Mouse (Mus musculus): ENCODE measurements around the gene Kif5a. TPM values are rescaled to one million over a fixed set of nuclear protein-coding genes. Genes with fewer than 3 reads are reported as not detected.
A peak's percentile ranks its signal among the peaks of the same experiment; 100 is the strongest.

The Kif5a gene
- polyA plus RNA-seq, 1 experiment from 2014 or later = 3.7 TPM

DNA sequence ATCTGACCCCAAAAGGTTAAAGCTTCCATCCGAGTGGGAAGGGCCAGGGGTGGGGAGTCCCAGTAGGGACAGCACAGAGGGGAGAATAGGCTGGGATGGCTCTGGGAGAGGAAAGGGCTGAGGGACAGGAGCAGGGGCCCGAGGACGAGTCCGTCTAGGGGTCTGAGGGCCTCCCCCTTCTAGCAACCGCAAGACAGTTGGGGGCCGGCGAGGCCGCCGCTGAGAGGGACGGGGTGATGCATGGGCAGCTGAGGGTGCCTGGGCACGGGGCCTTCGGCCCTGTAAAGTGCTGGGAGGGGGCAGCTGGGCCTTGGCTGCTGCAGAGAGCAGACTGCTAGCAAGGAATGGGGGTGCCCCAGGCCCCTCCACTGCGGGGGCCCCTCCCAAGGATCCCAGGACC lies 22.5 kb upstream of the Kif5a start:
- Histone ChIP-seq H3K4me3 (ENCODE audit: low read depth, low read length) (no peak overlapping the region), H3K36me3 (ENCODE audit: control insufficient read depth, insufficient read depth) (peaks cover 59% of the 10 kb centered on the region), H3K27me3 (replicated peaks; ENCODE audit: control insufficient read depth, insufficient read depth, low read length) (no peaks in the 10 kb centered on the region), H3K4me1 (replicated peaks; ENCODE audit: control insufficient read depth, insufficient read depth, low read length) (0 out of 2 replicates have a peak, but pooled peaks cover 9% of the 10 kb centered on the region), H3K9ac (ENCODE audit: low read depth, low read length) (no peak overlapping the region), H3K4me2 (replicated peaks; ENCODE audit: low read depth) (no peak overlapping the region), H3K27ac (ENCODE audit: low read depth, low read length) (no peak overlapping the region), H3K9me3 (ENCODE audit: control insufficient read depth) (no peaks in the 10 kb centered on the region)
- TF ChIP-seq CTCF (IDR thresholded peaks at IDR 0.05; ENCODE audit: low read depth) = no peak
- 78% methylated on average over 13 of the region's 13 CpGs for WGBS
- ATAC-seq = no peak

- H3K27ac ChIP-seq (ENCODE audit: low read depth, low read length) = no peak overlapping the region
- no peak overlapping the region for H3K9ac ChIP-seq (ENCODE audit: low read depth, low read length)
- TF ChIP-seq CTCF (IDR thresholded peaks at IDR 0.05; ENCODE audit: low read depth) = no peak
- no peaks in the 10 kb centered on the region for H3K9me3 ChIP-seq (ENCODE audit: control insufficient read depth)
- no peak overlapping the region for H3K4me2 ChIP-seq (replicated peaks; ENCODE audit: low read depth)
- peaks cover 66% of the 10 kb centered on the region for H3K36me3 ChIP-seq (ENCODE audit: control insufficient read depth, insufficient read depth)
- no peak for ATAC-seq
- H3K4me1 ChIP-seq (replicated peaks; ENCODE audit: control insufficient read depth, insufficient read depth, low read length) = 0 out of 2 replicates have a peak, but pooled peaks cover 9% of the 10 kb centered on the region
- 79% methylated on average over 11 of the region's 11 CpGs for WGBS
- H3K4me3 ChIP-seq (ENCODE audit: low read depth, low read length) = no peak overlapping the region
- no peaks in the 10 kb centered on the region for H3K27me3 ChIP-seq (replicated peaks; ENCODE audit: control insufficient read depth, insufficient read depth, low read length)
These were observed 21.8 kb upstream of the Kif5a start for GRCm38 (mm10) chr10:127284724-127285500.

DNA sequence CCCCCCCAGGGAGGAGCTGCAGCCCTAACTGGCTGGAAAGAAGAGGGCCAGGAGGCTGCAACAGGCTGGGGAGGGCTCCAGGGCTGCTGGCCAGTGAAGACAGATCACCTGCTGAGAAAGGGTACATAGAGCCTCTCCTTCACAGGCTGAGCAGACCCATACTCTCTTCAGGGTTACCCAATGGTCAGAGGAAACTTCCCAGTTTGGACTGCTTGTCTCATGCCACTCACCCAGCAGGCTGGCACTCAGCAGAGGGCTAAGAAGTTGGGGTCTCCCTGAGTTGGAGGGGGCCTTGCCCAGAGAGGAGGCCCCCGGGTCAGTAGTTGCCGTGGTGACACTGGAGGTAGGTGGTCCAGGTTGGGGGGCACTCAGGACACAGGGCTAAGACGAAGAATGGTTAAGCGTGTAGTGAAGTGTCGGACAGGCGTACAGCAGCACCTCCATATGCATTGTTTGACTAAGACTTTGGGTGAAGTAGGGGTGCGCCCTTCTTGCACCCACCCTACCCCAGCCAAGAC lies 21.0 kb upstream of the Kif5a start:
- H3K9me3 ChIP-seq (ENCODE audit: control insufficient read depth) = no peaks in the 10 kb centered on the region
- no peak overlapping the region for H3K4me2 ChIP-seq (replicated peaks; ENCODE audit: low read depth)
- no peaks in the 10 kb centered on the region for H3K27me3 ChIP-seq (replicated peaks; ENCODE audit: control insufficient read depth, insufficient read depth, low read length)
- no peak overlapping the region for H3K9ac ChIP-seq (ENCODE audit: low read depth, low read length)
- 91% methylated on average over 7 of the region's 7 CpGs for WGBS
- H3K4me3 ChIP-seq (ENCODE audit: low read depth, low read length) = no peak overlapping the region
- no peak for ATAC-seq
- H3K4me1 ChIP-seq (replicated peaks; ENCODE audit: control insufficient read depth, insufficient read depth, low read length) = 0 out of 2 replicates have a peak, but pooled peaks cover 9% of the 10 kb centered on the region
- H3K36me3 ChIP-seq (ENCODE audit: control insufficient read depth, insufficient read depth) = peaks cover 74% of the 10 kb centered on the region
- no peak for TF ChIP-seq CTCF (IDR thresholded peaks at IDR 0.05; ENCODE audit: low read depth)
- H3K27ac ChIP-seq (ENCODE audit: low read depth, low read length) = peak overlapping the region; percentile 35; the same call in 1 of the 2 replicates

GRCm38 (mm10) chr10:127282620-127283215 lies 19.6 kb upstream of the Kif5a start:
- Histone ChIP-seq H3K4me1 (replicated peaks; ENCODE audit: control insufficient read depth, insufficient read depth, low read length) (0 out of 2 replicates have a peak, but pooled peaks cover 7% of the 10 kb centered on the region), H3K9ac (ENCODE audit: low read depth, low read length) (no peak overlapping the region), H3K27me3 (replicated peaks; ENCODE audit: control insufficient read depth, insufficient read depth, low read length) (no peaks in the 10 kb centered on the region), H3K4me2 (replicated peaks; ENCODE audit: low read depth) (no peak overlapping the region), H3K27ac (ENCODE audit: low read depth, low read length) (peak overlapping the region; percentile 50; the same call in 1 of the 2 replicates), H3K9me3 (ENCODE audit: control insufficient read depth) (no peaks in the 10 kb centered on the region), H3K4me3 (ENCODE audit: low read depth, low read length) (no peak overlapping the region), H3K36me3 (ENCODE audit: control insufficient read depth, insufficient read depth) (peaks cover 88% of the 10 kb centered on the region)
- WGBS = 63% methylated on average over 13 of the region's 13 CpGs
- no peak for TF ChIP-seq CTCF (IDR thresholded peaks at IDR 0.05; ENCODE audit: low read depth)
- no peak for ATAC-seq

DNA sequence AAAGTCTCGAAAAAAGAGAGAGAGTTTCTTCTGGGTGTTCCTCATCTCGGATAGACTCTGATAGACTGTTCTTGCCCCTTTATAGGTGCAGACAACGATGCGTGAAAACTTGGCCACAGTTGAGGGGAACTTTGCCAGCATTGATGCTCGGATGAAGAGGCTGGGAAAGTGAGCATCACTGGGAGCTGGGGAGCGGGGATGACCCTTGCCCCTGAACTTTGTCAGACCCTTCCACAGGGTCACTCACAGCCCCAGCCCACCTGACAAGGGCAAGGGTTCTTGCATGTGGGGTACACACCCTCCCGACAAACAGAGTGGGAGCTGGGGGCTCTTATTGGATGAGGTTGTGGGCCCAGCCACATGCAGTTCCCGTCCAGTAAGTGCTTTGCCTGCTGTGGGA lies 18.2 kb upstream of the Kif5a start:
- no peak overlapping the region for H3K4me3 ChIP-seq (ENCODE audit: low read depth, low read length)
- H3K27me3 ChIP-seq (replicated peaks; ENCODE audit: control insufficient read depth, insufficient read depth, low read length) = no peaks in the 10 kb centered on the region
- H3K36me3 ChIP-seq (ENCODE audit: control insufficient read depth, insufficient read depth) = peaks cover 99% of the 10 kb centered on the region
- no peaks in the 10 kb centered on the region for H3K9me3 ChIP-seq (ENCODE audit: control insufficient read depth)
- no peak overlapping the region for H3K27ac ChIP-seq (ENCODE audit: low read depth, low read length)
- H3K4me1 ChIP-seq (replicated peaks; ENCODE audit: control insufficient read depth, insufficient read depth, low read length) = no peaks in the 10 kb centered on the region
- no peak overlapping the region for H3K9ac ChIP-seq (ENCODE audit: low read depth, low read length)
- WGBS = 80% methylated on average over 8 of the region's 8 CpGs
- H3K4me2 ChIP-seq (replicated peaks; ENCODE audit: low read depth) = no peak overlapping the region
- TF ChIP-seq CTCF (IDR thresholded peaks at IDR 0.05; ENCODE audit: low read depth) = no peak
- ATAC-seq = no peak

DNA sequence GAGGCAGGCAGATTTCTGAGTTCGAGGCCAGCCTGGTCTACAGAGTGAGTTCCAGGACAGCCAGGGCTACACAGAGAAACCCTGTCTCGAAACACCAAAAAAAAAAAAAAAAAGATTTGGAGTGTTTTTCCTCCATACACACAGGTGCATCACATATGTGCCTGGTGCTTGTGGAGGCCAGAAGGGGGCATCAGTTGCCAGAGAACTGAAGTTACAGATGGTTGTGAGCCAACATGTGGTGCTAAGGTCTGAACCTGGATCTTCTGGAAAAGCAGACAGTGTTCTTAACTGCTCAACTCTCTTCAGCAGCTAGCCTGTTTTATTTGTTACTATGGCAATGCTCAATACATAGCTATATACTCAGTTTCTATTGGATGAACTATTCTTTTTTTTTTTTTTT lies 16.6 kb upstream of the Kif5a start:
- Histone ChIP-seq H3K9me3 (ENCODE audit: control insufficient read depth) (no peaks in the 10 kb centered on the region), H3K36me3 (ENCODE audit: control insufficient read depth, insufficient read depth) (peaks cover 98% of the 10 kb centered on the region), H3K4me2 (replicated peaks; ENCODE audit: low read depth) (no peak overlapping the region), H3K27me3 (replicated peaks; ENCODE audit: control insufficient read depth, insufficient read depth, low read length) (no peaks in the 10 kb centered on the region), H3K9ac (ENCODE audit: low read depth, low read length) (no peak overlapping the region), H3K4me1 (replicated peaks; ENCODE audit: control insufficient read depth, insufficient read depth, low read length) (no peaks in the 10 kb centered on the region), H3K4me3 (ENCODE audit: low read depth, low read length) (no peak overlapping the region), H3K27ac (ENCODE audit: low read depth, low read length) (no peak overlapping the region)
- WGBS = 100% methylated on average over 1 of the region's 2 CpGs
- TF ChIP-seq CTCF (IDR thresholded peaks at IDR 0.05; ENCODE audit: low read depth) = peak; percentile 41
- no peak for ATAC-seq

Measured in intestine, postnatal 0 days (tissue).